Mouse (Mus musculus) olfactory bulb, adult 2 months (tissue): ENCODE measurements around the gene Cadm2.

ENCODE experiments used
- CTCF ChIP-seq: fragments of 200-500 bp; IDR thresholded peaks from 2 replicates; pipeline ENCODE4 v1.5.1; 2012; ENCODE audit warnings: low read depth, mild to moderate bottlenecking, low read length, moderate library complexity; ENCODE audit not compliant: insufficient read depth
- POLR2A ChIP-seq: fragments of 200-500 bp; IDR thresholded peaks from 2 replicates; pipeline ENCODE4 v1.6.1; 2012; ENCODE audit warnings: mild to moderate bottlenecking, low read depth, low read length, moderate library complexity; ENCODE audit not compliant: insufficient read depth

DNA sequence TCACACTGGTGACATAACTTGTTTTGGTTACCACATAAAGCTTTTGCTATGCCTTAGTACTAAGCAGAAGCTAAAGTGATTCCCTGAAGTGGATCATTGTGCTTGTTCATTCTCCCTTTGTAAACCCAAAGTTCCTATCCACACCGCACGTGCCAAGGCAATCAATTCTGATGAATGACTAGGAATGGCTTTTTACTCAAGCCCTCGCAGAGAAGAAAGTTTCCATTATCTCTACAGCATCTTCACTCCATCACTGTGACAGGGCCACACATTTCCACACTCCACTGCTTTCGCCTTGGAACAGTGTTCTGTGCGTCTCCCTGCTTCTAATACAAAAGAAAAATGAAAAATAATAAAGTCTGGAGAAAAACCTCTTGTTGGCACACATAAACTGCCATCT is 276.5 kb downstream of the Cadm2 start:
- TF ChIP-seq CTCF (no peak), POLR2A (no peak)
